In the genomic region with DNA sequence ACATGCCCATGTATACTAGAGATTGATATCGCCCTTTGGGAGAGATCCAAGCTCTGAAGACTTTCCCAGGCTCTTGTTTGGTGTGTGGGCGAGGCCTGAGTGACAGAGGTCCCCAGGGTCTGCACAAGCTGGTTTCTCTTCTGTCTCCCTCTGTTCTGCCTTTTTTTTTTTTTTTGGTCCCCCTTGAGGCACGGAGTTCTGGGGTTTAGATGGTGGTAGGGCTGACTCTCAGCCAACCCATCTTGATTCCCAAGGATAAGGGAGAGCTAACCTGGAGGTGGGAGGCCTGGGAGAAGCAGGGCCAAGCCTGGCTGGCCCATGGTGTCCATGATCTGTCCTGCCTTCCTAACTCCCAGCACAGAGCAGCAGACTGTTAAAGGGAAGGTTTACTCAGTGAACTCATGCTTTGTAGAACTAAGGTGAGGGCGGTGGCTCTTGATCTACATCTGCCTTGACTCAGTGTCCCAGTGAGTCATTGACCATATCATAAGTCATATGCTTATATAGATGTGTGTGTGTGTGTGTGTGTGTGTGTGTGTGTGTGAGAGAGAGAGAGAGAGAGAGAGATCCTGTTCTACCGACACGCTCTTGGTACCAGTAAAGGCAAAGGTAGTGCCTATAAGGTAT, we compare ENCODE assay signal across 22 mouse cellular contexts. TPM values are rescaled to one million over a fixed set of nuclear protein-coding genes. Genes with fewer than 3 reads are reported as not detected.
DNase-seq lines count a peak whose midpoint lies in the region; ATAC-seq and TF ChIP-seq lines count a peak whose summit lies in the region.
"Had no signal": no experiment of that assay in that cellular context is flagged by ENCODE, and none has a peak within 500 bp of the region (broad histone marks: within the 10 kb centered on the region; RNA-seq: fewer than 3 reads in every experiment).

No protein-coding gene starts in this region.

- peak overlapping the region; percentile 40 for H3K27ac ChIP-seq in hindbrain, embryonic 10.5 days
- H3K27ac ChIP-seq in hindbrain, embryonic 16.5 days (ENCODE audit: low read depth, low read length), result no peak overlapping the region
- H3K27ac ChIP-seq in brown adipose tissue, adult 24 weeks (replicated peaks; ENCODE audit: low read depth, low read length), result peak overlapping the region; percentile 96
- peak overlapping the region; percentile 85 for H3K27ac ChIP-seq in intestine, postnatal 0 days (ENCODE audit: low read depth, low read length)
- H3K27ac ChIP-seq in small intestine, adult 2 months (ENCODE audit: insufficient read depth, low read depth, low read length), result peak overlapping the region; percentile 87
- no peak overlapping the region for H3K27ac ChIP-seq in forebrain, embryonic 12.5 days
- H3K27ac ChIP-seq: midbrain, embryonic 12.5 days had no signal

- DNase-seq in hindbrain, embryonic 10.5 days (ENCODE audit: low spot score), result no peak
- no peak for DNase-seq in layer of hippocampus, postnatal 36 days
- DNase-seq in testis, postnatal 10 days (ENCODE audit: low spot score), result no peak
- DNase-seq: adrenal gland, postnatal 14 days; cerebellum, adult 11-12 months; cerebellum, postnatal 25 days; gastrocnemius, postnatal 10 days; kidney, adult 9 months; kidney, postnatal 25 days; layer of hippocampus, adult 9-11 months; liver; thymus, adult 2 months had no signal

- no peak overlapping the region for H3K9ac ChIP-seq in hindbrain, embryonic 16.5 days (ENCODE audit: low read depth, low read length)
- no peak overlapping the region for H3K9ac ChIP-seq in intestine, postnatal 0 days (ENCODE audit: low read depth, low read length)
- no peak overlapping the region for H3K9ac ChIP-seq in forebrain, embryonic 12.5 days
- H3K9ac ChIP-seq: heart, embryonic 15.5 days; midbrain, embryonic 12.5 days had no signal

- no peaks in the 10 kb centered on the region for H3K36me3 ChIP-seq in hindbrain, embryonic 10.5 days
- no peaks in the 10 kb centered on the region for H3K36me3 ChIP-seq in hindbrain, embryonic 16.5 days (ENCODE audit: control insufficient read depth, insufficient read depth, low read length)
- H3K36me3 ChIP-seq in intestine, postnatal 0 days (ENCODE audit: control insufficient read depth, insufficient read depth), result no peaks in the 10 kb centered on the region
- H3K36me3 ChIP-seq in small intestine, adult 2 months (ENCODE audit: control insufficient read depth, insufficient read depth, low read length), result no peaks in the 10 kb centered on the region
- no peaks in the 10 kb centered on the region for H3K36me3 ChIP-seq in forebrain, embryonic 12.5 days (replicated peaks)
- H3K36me3 ChIP-seq: heart, embryonic 15.5 days; midbrain, embryonic 12.5 days had no signal

- no peak overlapping the region for H3K4me3 ChIP-seq in hindbrain, embryonic 10.5 days
- no peak overlapping the region for H3K4me3 ChIP-seq in hindbrain, embryonic 16.5 days (ENCODE audit: low read length)
- no peak overlapping the region for H3K4me3 ChIP-seq in brown adipose tissue, adult 24 weeks (ENCODE audit: insufficient read depth, low read depth, low read length)
- no peak overlapping the region for H3K4me3 ChIP-seq in intestine, postnatal 0 days (ENCODE audit: low read depth, low read length)
- H3K4me3 ChIP-seq in small intestine, adult 2 months (ENCODE audit: low read depth, low read length), result no peak overlapping the region
- H3K4me3 ChIP-seq in forebrain, embryonic 12.5 days (replicated peaks), result no peak overlapping the region
- H3K4me3 ChIP-seq: heart, embryonic 15.5 days; midbrain, embryonic 12.5 days had no signal

- no peak for ATAC-seq in hindbrain, embryonic 16.5 days
- peak; percentile 22; the same call in 1 of the 2 replicates for ATAC-seq in intestine, postnatal 0 days
- no peak for ATAC-seq in forebrain, embryonic 12.5 days (ENCODE audit: low FRiP score)
- ATAC-seq: lung, postnatal 0 days had no signal

- no peak for TF ChIP-seq CTCF in intestine, postnatal 0 days (IDR thresholded peaks at IDR 0.05; ENCODE audit: low read depth)
- TF ChIP-seq CTCF in small intestine, adult 2 months (IDR thresholded peaks at IDR 0.05; ENCODE audit: extremely low read depth, insufficient read length, insufficient replicate concordance, low read depth, low read length), result no peak

- WGBS in hindbrain, embryonic 10.5 days, result 80% methylated on average over 6 of the region's 6 CpGs
- WGBS in hindbrain, embryonic 16.5 days, result 79% methylated on average over 6 of the region's 6 CpGs
- 61% methylated on average over 6 of the region's 6 CpGs for WGBS in intestine, postnatal 0 days
- WGBS in small intestine, adult 2 months, result 59% methylated on average over 6 of the region's 6 CpGs
- WGBS in forebrain, embryonic 12.5 days, result 90% methylated on average over 6 of the region's 6 CpGs

- peaks cover 31% of the 10 kb centered on the region for H3K4me1 ChIP-seq in hindbrain, embryonic 10.5 days (replicated peaks)
- H3K4me1 ChIP-seq in hindbrain, embryonic 16.5 days (ENCODE audit: control insufficient read depth, insufficient read depth, low read depth, low read length), result no peaks in the 10 kb centered on the region
- H3K4me1 ChIP-seq in brown adipose tissue, adult 24 weeks (ENCODE audit: control insufficient read depth, insufficient read depth, insufficient read length, low read length), result peaks cover 47% of the 10 kb centered on the region
- peaks cover 23% of the 10 kb centered on the region for H3K4me1 ChIP-seq in intestine, postnatal 0 days (replicated peaks; ENCODE audit: control insufficient read depth, insufficient read depth, low read length)
- H3K4me1 ChIP-seq in small intestine, adult 2 months (ENCODE audit: control insufficient read depth, insufficient read depth, insufficient read length, low read length), result peaks cover 48% of the 10 kb centered on the region
- H3K4me1 ChIP-seq in forebrain, embryonic 12.5 days, result no peaks in the 10 kb centered on the region
- H3K4me1 ChIP-seq: midbrain, embryonic 12.5 days had no signal

- no peak for TF ChIP-seq POLR2A in small intestine, adult 2 months (IDR thresholded peaks at IDR 0.05; ENCODE audit: low read depth, low read length)

- 0 out of 2 replicates have a peak, but pooled peaks cover 4% of the 10 kb centered on the region for H3K9me3 ChIP-seq in hindbrain, embryonic 10.5 days
- H3K9me3 ChIP-seq in hindbrain, embryonic 16.5 days (ENCODE audit: control insufficient read depth, low read length), result no peaks in the 10 kb centered on the region
- H3K9me3 ChIP-seq in intestine, postnatal 0 days (ENCODE audit: control insufficient read depth), result no peaks in the 10 kb centered on the region
- H3K9me3 ChIP-seq in forebrain, embryonic 12.5 days, result no peaks in the 10 kb centered on the region
- H3K9me3 ChIP-seq: heart, embryonic 15.5 days; midbrain, embryonic 12.5 days had no signal

- H3K27me3 ChIP-seq in hindbrain, embryonic 10.5 days (ENCODE audit: insufficient read depth, poor library complexity, severe bottlenecking), result no peaks in the 10 kb centered on the region
- no peaks in the 10 kb centered on the region for H3K27me3 ChIP-seq in hindbrain, embryonic 16.5 days (replicated peaks; ENCODE audit: control insufficient read depth, insufficient read depth, low read length)
- H3K27me3 ChIP-seq in intestine, postnatal 0 days (replicated peaks; ENCODE audit: control insufficient read depth, insufficient read depth, low read length), result no peaks in the 10 kb centered on the region
- no peaks in the 10 kb centered on the region for H3K27me3 ChIP-seq in small intestine, adult 2 months (ENCODE audit: control insufficient read depth, insufficient read depth, low read length)
- no peaks in the 10 kb centered on the region for H3K27me3 ChIP-seq in forebrain, embryonic 12.5 days
- H3K27me3 ChIP-seq: heart, embryonic 15.5 days; midbrain, embryonic 12.5 days had no signal

- H3K4me2 ChIP-seq in hindbrain, embryonic 16.5 days (ENCODE audit: low read length), result no peak overlapping the region
- no peak overlapping the region for H3K4me2 ChIP-seq in intestine, postnatal 0 days (replicated peaks; ENCODE audit: low read depth)
- H3K4me2 ChIP-seq in forebrain, embryonic 12.5 days, result no peak overlapping the region
- H3K4me2 ChIP-seq: heart, embryonic 15.5 days; midbrain, embryonic 12.5 days had no signal

RNA-seq across cellular contexts. Expression of gene Cyp11a1, which starts 32.7 kb away (rescaled TPM):
- not detected in 2 replicates for polyA plus RNA-seq in hindbrain, embryonic 10.5 days (2016; fragmentation: Nextera tagmentation; extraction: Ambion mirVana)
- polyA plus RNA-seq in hindbrain, embryonic 16.5 days (2015; fragmentation: Nextera tagmentation; extraction: Ambion mirVana), result 1.7 and 2.4 TPM in 2 replicates
- polyA plus RNA-seq in brown adipose tissue, adult 24 weeks (2012; ENCODE audit: insufficient read depth, insufficient read length, missing spikeins), result not detected in 2 replicates
- polyA plus RNA-seq in intestine, postnatal 0 days (2015; fragmentation: Nextera tagmentation; extraction: Ambion mirVana), result 4.4 and 7.8 TPM in 2 replicates
- 0.19 and 0.27 TPM in 2 replicates for polyA plus RNA-seq in small intestine, adult 2 months (2012; rRNA removed)
- total RNA-seq in layer of hippocampus, postnatal 36 days (2021), result 1 to 10 TPM; 1.5 to 2.0 TPM
- polyA plus RNA-seq in forebrain, embryonic 12.5 days (2016; fragmentation: Nextera tagmentation; extraction: Ambion mirVana), result 0.19 and 0.45 TPM in 2 replicates
- total RNA-seq: heart, adult 18-20 months had no signal
- polyA plus RNA-seq: hindbrain, embryonic 11.5 days had no signal

RNA-seq across cellular contexts. Expression of gene Sema7a, which starts 33.6 kb away (rescaled TPM):
- 0.71 and 1.6 TPM in 2 replicates for polyA plus RNA-seq in hindbrain, embryonic 10.5 days (2016; fragmentation: Nextera tagmentation; extraction: Ambion mirVana)
- polyA plus RNA-seq in hindbrain, embryonic 16.5 days (2015; fragmentation: Nextera tagmentation; extraction: Ambion mirVana), result 2.1 and 2.9 TPM in 2 replicates
- 2.8 and 6.0 TPM in 2 replicates for polyA plus RNA-seq in brown adipose tissue, adult 24 weeks (2012; ENCODE audit: insufficient read depth, insufficient read length, missing spikeins)
- polyA plus RNA-seq in intestine, postnatal 0 days (2015; fragmentation: Nextera tagmentation; extraction: Ambion mirVana), result 6.9 and 7.1 TPM in 2 replicates
- polyA plus RNA-seq in small intestine, adult 2 months (2012; rRNA removed), result 12.9 and 52.6 TPM in 2 replicates
- 10 to 100 TPM; 87.3 to 90.3 TPM for total RNA-seq in layer of hippocampus, postnatal 36 days (2021)
- 0.43 and 1.4 TPM in 2 replicates for polyA plus RNA-seq in forebrain, embryonic 12.5 days (2016; fragmentation: Nextera tagmentation; extraction: Ambion mirVana)

Comparison
In these comparisons a context has a peak if more than half of its experiments do, and no peak if none do; other contexts are left out.
1. H3K27ac ChIP-seq: peak in hindbrain, embryonic 10.5 days (single experiment), brown adipose tissue, adult 24 weeks (single experiment), intestine, postnatal 0 days (single experiment) and small intestine, adult 2 months (single experiment); none in hindbrain, embryonic 16.5 days (single experiment) and forebrain, embryonic 12.5 days (single experiment).